Mouse (Mus musculus) myocyte (in vitro differentiated cells): ENCODE results near the gene Btbd6. TPM values are rescaled to one million over a fixed set of nuclear protein-coding genes. Genes with fewer than 3 reads are reported as not detected.

Source experiments
- H3K27me3 ChIP-seq: one replicate; pipeline ENCODE4 v1.6.1; 2011; ENCODE audit not compliant: control insufficient read depth, insufficient read depth, insufficient read length
- H3K36me3 ChIP-seq: one replicate; pipeline ENCODE4 v1.6.1; 2011; ENCODE audit not compliant: control insufficient read depth, insufficient read depth
- H3K4me2 ChIP-seq: one replicate; pipeline ENCODE4 v1.6.1; 2011; ENCODE audit warnings: low read depth, control low read depth
- H3K4me3 ChIP-seq: one replicate; pipeline ENCODE4 v1.5.1; 2011; ENCODE audit warnings: mild to moderate bottlenecking, control low read depth, moderate library complexity
- H3K79me2 ChIP-seq: one replicate; pipeline ENCODE4 v1.6.1; 2011; ENCODE audit not compliant: control insufficient read depth, insufficient read depth
- H3ac ChIP-seq: one replicate; pipeline ENCODE4 v1.6.1; 2011; ENCODE audit not compliant: control insufficient read depth, insufficient read length
- CEBPB ChIP-seq: IDR thresholded peaks from 2 replicates; pipeline ENCODE4 v1.6.1; 2011; ENCODE audit warnings: mild to moderate bottlenecking, moderate library complexity; ENCODE audit not compliant: poor library complexity, insufficient read depth, severe bottlenecking
- E2F4 ChIP-seq: IDR thresholded peaks from one replicate; pipeline ENCODE4 v1.6.1; 2011; ENCODE audit warnings: mild to moderate bottlenecking, control low read depth, moderate library complexity; ENCODE audit not compliant: insufficient read depth
- MAX ChIP-seq: IDR thresholded peaks from one replicate; pipeline ENCODE4 v1.6.1; 2011; ENCODE audit warnings: low read depth, mild to moderate bottlenecking, control low read depth
- MYOD1 ChIP-seq, 3 experiments: IDR thresholded peaks; one replicate each; pipeline ENCODE4 v1.6.1; 2011; ENCODE audit warnings: control low read depth in 2 of 3, low read depth in 2 of 3, mild to moderate bottlenecking in 2 of 3, moderate library complexity in 1 of 3; ENCODE audit not compliant: insufficient read length in 2 of 3, control insufficient read depth in 1 of 3
- MYOG ChIP-seq, 3 experiments: IDR thresholded peaks; one replicate each; pipeline ENCODE4 v1.6.1; 2011; ENCODE audit warnings: control low read depth in 2 of 3, low read depth in 2 of 3, mild to moderate bottlenecking in 2 of 3; ENCODE audit not compliant: insufficient read length in 2 of 3, control insufficient read depth in 1 of 3, insufficient read depth in 1 of 3
- POLR2A ChIP-seq: IDR thresholded peaks from one replicate; pipeline ENCODE4 v1.6.1; 2011; ENCODE audit warnings: low read depth, mild to moderate bottlenecking, control low read depth, moderate library complexity; ENCODE audit not compliant: insufficient read length
- POLR2AphosphoS2 ChIP-seq: IDR thresholded peaks from one replicate; pipeline ENCODE4 v1.6.1; 2011; ENCODE audit warnings: low read depth, control low read depth; ENCODE audit not compliant: insufficient read length
- REST ChIP-seq: IDR thresholded peaks from one replicate; pipeline ENCODE4 v1.6.1; 2011; ENCODE audit warnings: mild to moderate bottlenecking, control low read depth, moderate library complexity; ENCODE audit not compliant: insufficient read depth, insufficient read length
- SRF ChIP-seq: IDR thresholded peaks from one replicate; pipeline ENCODE4 v1.6.1; 2011; ENCODE audit warnings: low read depth; ENCODE audit not compliant: control insufficient read depth, insufficient read length
- TCF12 ChIP-seq: IDR thresholded peaks from one replicate; pipeline ENCODE4 v1.6.1; 2011; ENCODE audit warnings: mild to moderate bottlenecking, control low read depth; ENCODE audit not compliant: poor library complexity, insufficient read depth, severe bottlenecking
- TCF3 ChIP-seq: IDR thresholded peaks from one replicate; pipeline ENCODE4 v1.6.1; 2011; ENCODE audit warnings: low read depth, control low read depth; ENCODE audit not compliant: insufficient read length
- USF1 ChIP-seq: IDR thresholded peaks from one replicate; pipeline ENCODE4 v1.6.1; 2011; ENCODE audit warnings: low read depth, mild to moderate bottlenecking, control low read depth, moderate library complexity
- polyA plus RNA-seq: library from polyadenylated mRNA; unstranded; fragments of >200 nt; fragmentation: generic; extraction: Trizol; gene quantifications from one replicate; pipeline ENCODE4 v1.2.1, GENCODE M21; 2012; ENCODE audit warnings: missing spikeins

Gene Btbd6
- polyA plus RNA-seq, 1 experiment: 16.3 TPM

GRCm38 (mm10) chr12:112965783-112966182 lies 10.5 kb upstream of the Btbd6 start:
- no peak overlapping the region for H3K4me3 ChIP-seq
- H3K36me3 ChIP-seq: peaks cover 38% of the 10 kb centered on the region
- H3K79me2 ChIP-seq: no peaks in the 10 kb centered on the region
- H3ac ChIP-seq: no peak overlapping the region
- H3K27me3 ChIP-seq: no peaks in the 10 kb centered on the region
- no peak overlapping the region for H3K4me2 ChIP-seq
- no peak for TF ChIP-seq REST
- TF ChIP-seq SRF: no peak
- TF ChIP-seq CEBPB: no peak
- no peak for TF ChIP-seq E2F4
- TF ChIP-seq TCF3: no peak
- no peak for TF ChIP-seq MAX
- TF ChIP-seq USF1: no peak
- no peak for TF ChIP-seq MYOD1 (IDR thresholded peaks at IDR 0.05; ENCODE audit: control insufficient read depth in 1 of 3, insufficient read length in 2 of 3, low read depth in 2 of 3)
- no peak for TF ChIP-seq MYOG (IDR thresholded peaks at IDR 0.05; ENCODE audit: control insufficient read depth in 1 of 3, insufficient read depth in 1 of 3, insufficient read length in 2 of 3, low read depth in 2 of 3)
- no peak for TF ChIP-seq POLR2AphosphoS2
- TF ChIP-seq TCF12: no peak
- no peak for TF ChIP-seq POLR2A

DNA sequence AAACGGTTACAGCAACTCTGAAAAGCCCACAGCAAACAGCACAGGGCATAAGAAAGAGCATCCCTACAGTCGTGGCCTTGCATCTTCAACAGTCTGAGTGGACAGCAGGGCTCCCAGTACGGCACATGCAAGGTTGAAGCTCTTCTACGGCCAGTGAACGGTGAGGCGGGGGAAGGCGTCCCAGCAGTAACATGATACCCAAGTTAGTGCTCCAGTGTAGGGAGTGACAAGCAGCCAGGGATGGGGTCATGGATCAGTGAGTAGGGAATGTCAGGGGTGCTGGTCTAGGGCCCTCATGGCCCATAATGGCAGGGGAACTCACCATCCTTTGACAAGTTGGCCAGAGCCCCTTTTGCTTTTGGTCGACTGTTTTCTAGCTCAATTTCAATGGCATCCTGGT lies 7.3 kb upstream of the Btbd6 start:
- no peaks in the 10 kb centered on the region for H3K79me2 ChIP-seq
- no peak overlapping the region for H3K4me2 ChIP-seq

DNA sequence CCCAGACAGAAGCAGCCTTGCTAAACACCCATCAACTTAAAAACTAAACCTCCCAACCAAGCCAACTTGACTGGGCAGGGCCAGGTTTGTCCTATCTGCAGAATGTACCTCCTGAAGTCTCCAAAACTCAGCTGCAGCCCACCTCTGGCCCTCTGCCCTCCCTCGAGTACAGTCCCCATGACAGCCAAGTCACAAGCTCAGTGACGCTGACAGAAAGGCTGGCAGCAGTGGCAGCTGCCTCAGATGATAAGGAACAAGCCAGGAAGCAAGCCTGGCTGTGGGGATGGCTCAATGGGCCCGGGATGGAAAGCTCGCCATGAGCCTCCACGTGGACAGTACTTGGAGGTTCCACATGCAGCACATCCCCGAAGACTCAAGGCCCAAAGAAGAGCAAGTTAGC lies 6.7 kb upstream of the Btbd6 start:
- Histone ChIP-seq H3ac (no peak overlapping the region), H3K36me3 (peaks cover 43% of the 10 kb centered on the region), H3K4me3 (no peak overlapping the region), H3K27me3 (no peaks in the 10 kb centered on the region), H3K4me2 (no peak overlapping the region), H3K79me2 (no peaks in the 10 kb centered on the region)
- TF ChIP-seq TCF12 (no peak), MAX (no peak), CEBPB (no peak), MYOG (IDR thresholded peaks at IDR 0.05; ENCODE audit: control insufficient read depth in 1 of 3, insufficient read depth in 1 of 3, insufficient read length in 2 of 3, low read depth in 2 of 3) (no peak), E2F4 (no peak)

More for the DNA sequence above, 7.3 kb upstream of the Btbd6 start:
- H3K36me3 ChIP-seq: peaks cover 44% of the 10 kb centered on the region
- no peak for TF ChIP-seq MYOD1 (IDR thresholded peaks at IDR 0.05; ENCODE audit: control insufficient read depth in 1 of 3, insufficient read length in 2 of 3, low read depth in 2 of 3)
- no peak for TF ChIP-seq REST
- TF ChIP-seq CEBPB: no peak
- no peak for TF ChIP-seq TCF3
- TF ChIP-seq USF1: no peak
- no peak for TF ChIP-seq TCF12
- TF ChIP-seq MYOG (IDR thresholded peaks at IDR 0.05; ENCODE audit: control insufficient read depth in 1 of 3, insufficient read depth in 1 of 3, insufficient read length in 2 of 3, low read depth in 2 of 3): no peak
- TF ChIP-seq POLR2AphosphoS2: no peak
- no peak for TF ChIP-seq MAX
- no peak for TF ChIP-seq SRF
- TF ChIP-seq POLR2A: no peak
- TF ChIP-seq E2F4: no peak
- no peak overlapping the region for H3ac ChIP-seq
- H3K4me3 ChIP-seq: no peak overlapping the region
- no peaks in the 10 kb centered on the region for H3K27me3 ChIP-seq

DNA sequence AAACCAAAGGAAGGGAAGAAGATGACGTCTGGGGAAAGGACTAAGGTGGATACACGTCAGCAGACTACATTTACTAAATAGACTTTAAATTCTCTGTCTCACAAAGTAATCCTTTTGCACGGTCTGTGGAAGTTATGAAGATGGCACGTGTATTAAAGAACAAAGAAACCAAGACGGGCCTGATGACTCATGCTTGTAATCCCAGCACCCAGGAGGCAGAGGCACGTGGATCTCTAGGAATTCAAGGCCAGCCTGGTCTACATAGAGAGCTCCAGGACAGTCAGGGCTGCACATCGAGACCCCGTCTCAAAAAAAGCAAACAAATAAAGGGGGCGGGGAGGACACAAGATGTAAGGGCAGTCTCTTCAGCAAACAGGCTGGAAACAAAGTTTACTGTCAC lies 1.5 kb upstream of the Btbd6 start:
- no peaks in the 10 kb centered on the region for H3K27me3 ChIP-seq
- TF ChIP-seq POLR2A: no peak
- TF ChIP-seq SRF: no peak
- TF ChIP-seq MYOD1 (IDR thresholded peaks at IDR 0.05; ENCODE audit: control insufficient read depth in 1 of 3, insufficient read length in 2 of 3, low read depth in 2 of 3): no peak
- no peak for TF ChIP-seq CEBPB
- TF ChIP-seq TCF3: no peak

GRCm38 (mm10) chr12:112977156-112977555 lies 874 bp downstream of the Btbd6 start:
- peak overlapping the region; percentile 25 for H3ac ChIP-seq
- no peak for TF ChIP-seq USF1
- H3K79me2 ChIP-seq: no peaks in the 10 kb centered on the region
- H3K4me3 ChIP-seq: peak overlapping the region; percentile 24
- peaks cover 13% of the 10 kb centered on the region for H3K36me3 ChIP-seq
- peak overlapping the region; percentile 84 for H3K4me2 ChIP-seq
- no peaks in the 10 kb centered on the region for H3K27me3 ChIP-seq

More for the DNA sequence above, 1.5 kb upstream of the Btbd6 start:
- no peaks in the 10 kb centered on the region for H3K79me2 ChIP-seq
- H3K4me3 ChIP-seq: no peak overlapping the region
- peaks cover 25% of the 10 kb centered on the region for H3K36me3 ChIP-seq
- H3ac ChIP-seq: no peak overlapping the region
- no peak overlapping the region for H3K4me2 ChIP-seq
